Mouse (Mus musculus) limb, embryonic 15.5 days (tissue): ENCODE data around the gene Fat4. TPM values are rescaled to one million over a fixed set of nuclear protein-coding genes. Genes with fewer than 3 reads are reported as not detected.

ENCODE experiments used
- ATAC-seq: fragments of 200-750 bp; cut with Nextera tagmentation; 2 replicates; pipeline ENCODE4 v1.8.0; 2017; ENCODE audit warnings: low read depth, moderate TSS enrichment; ENCODE audit not compliant: insufficient number of reproducible peaks, low FRiP score, low TSS enrichment
- H3K27ac ChIP-seq: fragments of 300-500 bp; sonication (generic); 2 replicates; pipeline ENCODE4 v1.5.1; 2015; ENCODE audit warnings: moderate library complexity, mild to moderate bottlenecking, inconsistent platforms
- H3K27me3 ChIP-seq: fragments of 300-500 bp; sonication (generic); 2 replicates; pipeline ENCODE4 v1.6.1; 2015; ENCODE audit warnings: inconsistent platforms
- H3K36me3 ChIP-seq: fragments of 300-500 bp; sonication (generic); 2 replicates; pipeline ENCODE4 v1.6.1; 2015; ENCODE audit warnings: inconsistent platforms
- H3K4me1 ChIP-seq: fragments of 300-500 bp; sonication (generic); 2 replicates; pipeline ENCODE4 v1.6.1; 2015; ENCODE audit warnings: inconsistent platforms
- H3K4me2 ChIP-seq: fragments of 300-500 bp; sonication (generic); 2 replicates; pipeline ENCODE4 v1.6.1; 2015; ENCODE audit warnings: mild to moderate bottlenecking, inconsistent platforms
- H3K4me3 ChIP-seq: fragments of 300-500 bp; sonication (generic); 2 replicates; pipeline ENCODE4 v1.5.1; 2015; ENCODE audit warnings: mild to moderate bottlenecking, inconsistent platforms
- H3K9ac ChIP-seq: fragments of 300-500 bp; sonication (generic); 2 replicates; pipeline ENCODE4 v1.6.1; 2015; ENCODE audit warnings: inconsistent platforms
- H3K9me3 ChIP-seq: fragments of 300-500 bp; sonication (generic); 2 replicates; pipeline ENCODE4 v1.6.1; 2016; ENCODE audit warnings: inconsistent platforms
- WGBS: fragments of 180-500 bp; shearing (Covaris S2); methylation state at CpG from one replicate; pipeline ENCODE4 v1.1.7; 2015; 5-methylcytosine and 5-hydroxymethylcytosine counted together
- polyA plus RNA-seq: library from polyadenylated mRNA; unstranded; fragments of >200 nt; fragmentation: Nextera tagmentation; extraction: Ambion mirVana; gene quantifications from 2 replicates; pipeline ENCODE4 v1.2.1, GENCODE M21; 2015

Gene Fat4
- polyA plus RNA-seq, 1 experiment from 2014 or later = 13.3 TPM

GRCm38 (mm10) chr3:39000011-39000410 lies 113.3 kb downstream of the Fat4 start:
- WGBS = 78% methylated on average over 3 of the region's 3 CpGs
- no peak for ATAC-seq

GRCm38 (mm10) chr3:39010544-39010943 lies 123.8 kb downstream of the Fat4 start:
- Histone ChIP-seq H3K9ac (no peak overlapping the region), H3K36me3 (peaks cover 46% of the 10 kb centered on the region), H3K9me3 (no peaks in the 10 kb centered on the region), H3K27ac (0 out of 2 replicates have a peak overlapping the region, but pooled peaks have one; percentile 47), H3K4me3 (no peak overlapping the region), H3K4me1 (peaks cover 13% of the 10 kb centered on the region; the same call in 1 of the 2 replicates), H3K4me2 (no peak overlapping the region), H3K27me3 (no peaks in the 10 kb centered on the region)
- 44% methylated on average over 7 of the region's 7 CpGs for WGBS
- no peak; the same call in 1 of the 2 replicates for ATAC-seq

More at GRCm38 (mm10) chr3:39000011-39000410, 113.3 kb downstream of the Fat4 start:
- H3K36me3 ChIP-seq = peaks cover 60% of the 10 kb centered on the region
- H3K9ac ChIP-seq = no peak overlapping the region
- no peak overlapping the region for H3K4me2 ChIP-seq
- H3K27ac ChIP-seq = no peak overlapping the region
- H3K27me3 ChIP-seq = no peaks in the 10 kb centered on the region
- H3K4me1 ChIP-seq = no peaks in the 10 kb centered on the region
- H3K9me3 ChIP-seq = no peaks in the 10 kb centered on the region
- no peak overlapping the region for H3K4me3 ChIP-seq

GRCm38 (mm10) chr3:39017633-39018032 lies 130.9 kb downstream of the Fat4 start:
- no peak for ATAC-seq
- Histone ChIP-seq H3K4me2 (no peak overlapping the region), H3K4me3 (no peak overlapping the region), H3K27me3 (no peaks in the 10 kb centered on the region), H3K9me3 (no peaks in the 10 kb centered on the region), H3K36me3 (no peaks in the 10 kb centered on the region), H3K9ac (no peak overlapping the region), H3K4me1 (no peaks in the 10 kb centered on the region), H3K27ac (no peak overlapping the region)
- 41% methylated on average over 1 of the region's 1 CpGs for WGBS

GRCm38 (mm10) chr3:39036113-39036512 lies 149.4 kb downstream of the Fat4 start:
- Histone ChIP-seq H3K27ac (no peak overlapping the region), H3K9me3 (no peaks in the 10 kb centered on the region), H3K36me3 (no peaks in the 10 kb centered on the region), H3K27me3 (no peaks in the 10 kb centered on the region), H3K9ac (no peak overlapping the region), H3K4me2 (no peak overlapping the region), H3K4me3 (no peak overlapping the region), H3K4me1 (no peaks in the 10 kb centered on the region)
- no peak for ATAC-seq
- 58% methylated on average over 2 of the region's 2 CpGs for WGBS

- Histone ChIP-seq H3K27me3 (no peaks in the 10 kb centered on the region), H3K27ac (no peak overlapping the region), H3K4me1 (peaks cover 5% of the 10 kb centered on the region), H3K9ac (no peak overlapping the region), H3K36me3 (no peaks in the 10 kb centered on the region), H3K4me2 (no peak overlapping the region), H3K9me3 (no peaks in the 10 kb centered on the region), H3K4me3 (no peak overlapping the region)
- 71% methylated on average over 4 of the region's 4 CpGs for WGBS
- no peak for ATAC-seq
Observed at GRCm38 (mm10) chr3:39046425-39046824, 159.7 kb downstream of the Fat4 start.

GRCm38 (mm10) chr3:39047621-39048303 lies 161.0 kb downstream of the Fat4 start:
- H3K4me3 ChIP-seq = no peak overlapping the region
- H3K4me1 ChIP-seq = peaks cover 5% of the 10 kb centered on the region
- no peak overlapping the region for H3K9ac ChIP-seq
- no peak for ATAC-seq
- no peaks in the 10 kb centered on the region for H3K27me3 ChIP-seq
- 0 out of 2 replicates have a peak overlapping the region, but pooled peaks have one; percentile 2 for H3K27ac ChIP-seq
- H3K9me3 ChIP-seq = no peaks in the 10 kb centered on the region
- no peaks in the 10 kb centered on the region for H3K36me3 ChIP-seq
- 42% methylated on average over 10 of the region's 10 CpGs for WGBS
- no peak overlapping the region for H3K4me2 ChIP-seq

- H3K9me3 ChIP-seq = no peaks in the 10 kb centered on the region
- H3K27me3 ChIP-seq = no peaks in the 10 kb centered on the region
- H3K36me3 ChIP-seq = no peaks in the 10 kb centered on the region
- no peak for ATAC-seq
- H3K9ac ChIP-seq = no peak overlapping the region
- H3K27ac ChIP-seq = no peak overlapping the region
- H3K4me1 ChIP-seq = peaks cover 5% of the 10 kb centered on the region
- WGBS = 38% methylated on average over 5 of the region's 5 CpGs
- no peak overlapping the region for H3K4me2 ChIP-seq
- no peak overlapping the region for H3K4me3 ChIP-seq
Observed at GRCm38 (mm10) chr3:39048304-39048667, 161.5 kb downstream of the Fat4 start.

GRCm38 (mm10) chr3:39050130-39050529 lies 163.4 kb downstream of the Fat4 start:
- Histone ChIP-seq H3K4me2 (no peak overlapping the region), H3K27me3 (no peaks in the 10 kb centered on the region), H3K4me3 (no peak overlapping the region), H3K36me3 (no peaks in the 10 kb centered on the region), H3K9ac (no peak overlapping the region), H3K4me1 (peaks cover 5% of the 10 kb centered on the region), H3K9me3 (no peaks in the 10 kb centered on the region), H3K27ac (no peak overlapping the region)
- ATAC-seq = no peak
- WGBS = 80% methylated on average over 1 of the region's 1 CpGs

- ATAC-seq = no peak
- Histone ChIP-seq H3K36me3 (no peaks in the 10 kb centered on the region), H3K27ac (no peak overlapping the region), H3K9ac (no peak overlapping the region), H3K9me3 (no peaks in the 10 kb centered on the region), H3K27me3 (no peaks in the 10 kb centered on the region), H3K4me3 (no peak overlapping the region), H3K4me2 (no peak overlapping the region), H3K4me1 (no peaks in the 10 kb centered on the region; the same call in 1 of the 2 replicates)
- WGBS = 26% methylated on average over 6 of the region's 6 CpGs
Observed at GRCm38 (mm10) chr3:39053072-39053471, 166.3 kb downstream of the Fat4 start.
